Mouse (Mus musculus): ENCODE measurements around the gene Bpifb4.

The Bpifb4 gene

DNA sequence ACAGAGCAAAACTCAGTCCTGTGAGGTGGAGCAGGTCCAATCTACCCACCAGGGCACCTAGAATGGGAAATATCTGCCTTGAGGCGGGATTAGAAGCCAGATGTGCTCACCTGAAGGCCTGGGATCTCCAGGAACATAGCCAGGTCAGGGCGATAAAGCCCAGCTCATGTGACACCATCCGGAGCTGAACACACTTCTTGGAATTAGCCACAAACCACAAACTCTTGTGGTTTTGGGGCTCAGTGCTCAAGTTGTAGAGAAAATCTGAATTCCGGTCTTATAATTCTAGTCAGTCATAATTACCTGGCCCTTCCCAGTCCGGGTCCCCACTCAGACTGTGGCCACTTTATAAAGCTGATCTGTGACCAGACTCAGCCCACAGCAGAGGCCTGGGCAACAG lies at the start of gene Bpifb4:
Bpifb4 (plus strand) TSS at position 370 of the 400 bp plus-strand sequence.
- DNase-seq (ENCODE audit: low spot score) = no peak

DNA sequence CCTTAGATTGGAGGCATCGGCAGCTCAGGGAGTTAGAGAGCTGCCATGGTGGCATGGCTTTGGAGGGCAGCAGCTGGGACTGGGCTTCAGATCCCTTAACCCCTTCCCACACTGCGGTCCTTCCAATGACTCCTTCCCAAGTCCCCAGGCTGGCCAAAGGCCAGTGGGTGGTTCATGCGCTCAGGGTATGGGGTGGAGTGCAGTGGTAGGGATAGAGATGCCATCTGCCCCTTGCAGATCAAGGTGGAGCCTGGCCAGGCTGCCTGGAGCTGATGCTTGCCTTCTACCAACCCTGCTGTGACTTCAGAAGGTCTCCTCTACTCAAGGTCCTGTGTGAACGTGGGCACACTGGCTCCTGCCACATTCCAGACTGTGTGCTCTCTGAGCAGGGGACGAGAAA lies 38.9 kb upstream of the Bpifb4 start:
- DNase-seq (ENCODE audit: low spot score) = no peak

DNA sequence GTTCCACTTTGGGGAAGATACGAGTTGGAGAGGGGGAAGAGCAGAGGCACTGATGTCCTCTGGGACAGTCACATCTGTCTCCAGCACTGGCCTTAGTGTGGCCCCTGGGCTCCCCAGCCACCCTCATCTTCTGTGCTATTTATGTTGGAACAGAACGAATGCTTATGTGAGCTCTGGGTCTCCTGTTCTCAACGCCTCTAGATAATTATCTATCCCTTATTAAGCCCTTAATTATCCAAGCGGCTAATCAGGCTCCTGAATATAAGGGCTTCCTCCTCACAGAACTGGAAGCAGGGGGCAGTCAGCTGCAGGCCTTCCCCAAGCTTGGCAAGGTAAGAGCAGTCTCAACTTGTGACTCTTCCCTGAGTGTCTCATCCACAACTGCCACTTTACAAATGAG lies 37.9 kb upstream of the Bpifb4 start, which contains the start of gene Bpifb6:
Bpifb6 (plus strand) TSS at position 301 of the 400 bp plus-strand sequence.
- DNase-seq (ENCODE audit: low spot score) = no peak

DNA sequence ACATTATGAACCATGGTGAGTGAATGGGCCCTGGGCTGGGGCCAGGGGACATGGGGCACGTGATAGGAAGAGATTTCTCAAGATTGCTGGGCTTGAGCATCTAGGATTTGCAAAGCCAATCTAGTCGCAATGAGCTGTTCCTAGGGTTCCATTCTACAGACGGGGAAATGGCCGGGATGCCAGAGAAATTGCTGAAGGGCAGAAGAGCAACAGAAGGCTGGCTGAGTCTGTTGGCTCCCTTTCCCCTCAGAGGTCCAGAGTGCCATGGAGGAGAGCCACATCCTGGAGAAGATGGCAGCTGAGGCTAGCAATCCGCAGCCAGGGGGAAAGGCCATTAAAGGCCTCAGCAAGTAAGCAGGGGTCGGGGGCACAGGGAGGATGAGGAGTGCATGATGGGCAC lies 35.3 kb upstream of the Bpifb4 start:
- DNase-seq (ENCODE audit: low spot score) = no peak

DNA sequence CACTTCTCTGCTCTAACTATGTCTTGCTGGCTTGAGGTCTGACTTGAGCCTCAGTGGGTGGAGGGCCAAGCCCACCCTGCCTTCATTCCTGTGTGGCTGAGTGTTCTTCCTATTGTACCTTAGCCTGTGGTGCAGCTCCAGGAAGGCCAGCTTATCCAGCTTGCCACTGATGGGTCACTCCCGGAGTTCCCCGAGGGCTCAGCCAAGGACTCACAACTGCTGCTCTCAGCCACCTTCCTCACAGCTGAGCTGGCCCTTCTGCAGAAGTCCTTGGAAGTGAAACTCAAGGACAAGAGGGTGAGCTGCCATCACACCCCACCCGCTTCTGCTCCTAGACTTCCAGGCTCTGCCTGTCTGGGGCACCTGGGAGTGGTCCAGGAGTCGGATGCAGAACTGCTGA lies 31.4 kb upstream of the Bpifb4 start:
- DNase-seq (ENCODE audit: low spot score) = no peak

DNA sequence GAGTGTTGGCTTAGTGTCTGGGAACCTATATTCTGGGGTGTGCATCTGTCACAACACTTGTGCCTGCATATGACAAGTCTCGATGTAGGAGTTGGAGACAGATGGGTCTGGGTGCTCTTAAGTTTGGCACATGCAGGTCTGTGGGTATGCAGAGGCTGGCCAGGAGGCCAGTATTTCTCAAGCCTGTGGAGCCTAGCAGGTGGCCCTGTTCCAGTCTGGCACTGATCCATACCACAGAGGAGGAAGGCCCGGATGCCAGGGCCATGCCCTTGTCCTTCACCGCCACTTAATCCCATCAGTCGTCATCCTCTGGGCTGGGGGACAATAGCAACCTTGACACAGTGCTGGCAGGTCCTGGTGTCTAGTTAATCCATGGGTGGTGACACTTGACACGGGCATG lies 23.9 kb upstream of the Bpifb4 start:
- no peak for DNase-seq (ENCODE audit: low spot score)

DNA sequence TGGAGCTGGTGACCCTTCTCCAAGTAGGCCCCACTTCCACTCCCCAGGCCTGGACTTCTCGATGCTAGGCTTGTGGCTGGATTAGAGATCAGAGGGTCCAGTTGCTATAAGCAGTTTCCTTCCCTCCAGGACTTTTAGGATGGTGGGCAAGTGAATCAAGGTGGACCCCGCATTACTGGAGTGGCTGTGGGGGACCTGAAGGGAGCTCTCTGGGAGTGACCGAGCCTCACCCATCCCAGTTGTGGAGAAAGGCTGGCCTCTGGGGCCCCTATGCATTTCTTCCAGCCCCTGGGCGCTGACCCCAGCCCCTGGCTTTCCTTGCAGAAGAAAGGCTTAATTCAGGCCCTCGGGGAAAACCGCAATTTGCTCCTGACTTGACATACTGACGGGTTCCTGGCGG lies 20.1 kb upstream of the Bpifb4 start, which contains the start of gene Bpifb3:
Bpifb3 (plus strand) TSS at position 301 of the 400 bp plus-strand sequence.
- no peak for DNase-seq (ENCODE audit: low spot score)

DNA sequence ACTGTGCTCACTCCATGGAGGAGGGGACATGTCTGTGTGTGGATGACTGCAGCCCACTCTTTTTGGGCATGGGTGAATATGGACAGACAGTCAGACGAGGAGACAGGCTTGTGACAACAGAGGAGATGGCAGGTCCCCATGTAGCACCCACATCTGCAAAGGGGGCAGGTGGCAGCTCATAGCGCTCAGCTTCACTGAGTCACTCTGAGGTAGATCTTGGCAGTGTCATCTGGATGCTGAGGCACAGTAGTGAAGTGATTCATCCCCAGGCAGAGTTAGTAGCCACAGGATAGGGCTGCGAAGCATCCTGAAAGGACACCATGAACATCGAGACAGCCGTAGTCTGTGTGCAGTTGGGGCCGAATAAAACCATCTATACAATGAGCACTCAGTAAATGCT lies 16.8 kb upstream of the Bpifb4 start:
- DNase-seq (ENCODE audit: low spot score) = no peak

DNA sequence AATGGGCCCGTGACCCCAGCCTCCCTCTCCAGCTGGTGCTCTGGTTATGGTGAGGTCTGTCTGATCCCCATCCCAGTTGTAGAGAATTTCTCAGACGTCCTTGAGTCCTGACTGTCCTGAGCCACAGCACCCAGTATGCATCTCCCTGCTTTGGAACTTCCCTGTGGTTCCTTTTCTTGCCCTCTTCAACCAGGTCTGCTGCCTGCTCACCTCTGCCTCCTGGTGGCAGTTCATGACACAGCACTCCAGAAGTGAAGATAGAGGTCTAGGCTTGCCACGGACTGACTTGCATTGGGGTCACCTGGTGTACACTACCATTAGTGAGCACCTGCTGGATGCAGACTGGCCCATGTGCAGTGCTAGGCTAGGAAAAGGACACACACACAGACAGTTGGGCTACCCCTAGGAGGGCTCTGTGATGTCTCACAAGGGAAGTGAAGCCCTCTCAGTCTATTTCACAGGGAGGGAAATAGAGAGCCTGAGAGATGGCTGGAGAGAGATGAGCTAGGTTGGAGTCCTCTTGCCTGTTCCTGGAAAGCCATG lies 8.1 kb upstream of the Bpifb4 start:
- DNase-seq (ENCODE audit: low spot score) = peak; percentile 36

DNA sequence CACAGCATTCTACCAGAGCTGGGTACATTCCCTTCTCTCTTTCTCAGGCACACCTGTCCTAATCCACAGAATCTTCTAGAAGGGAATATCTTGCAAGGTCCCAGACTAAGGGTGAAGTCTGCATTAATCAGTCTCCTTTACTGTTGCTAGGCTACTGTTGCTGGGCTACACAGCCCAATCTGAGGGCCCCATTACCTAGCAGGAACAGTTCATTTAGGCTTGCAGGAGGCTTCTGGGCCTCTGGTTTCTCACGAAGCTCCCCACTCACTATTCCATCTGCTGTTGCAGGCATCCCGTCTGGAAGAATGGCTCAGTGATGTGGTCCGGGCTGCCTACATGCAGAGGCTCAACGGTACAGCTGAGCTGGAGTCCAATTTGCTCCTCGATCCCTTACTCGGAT lies 6.9 kb upstream of the Bpifb4 start:
- no peak for DNase-seq (ENCODE audit: low spot score)

DNA sequence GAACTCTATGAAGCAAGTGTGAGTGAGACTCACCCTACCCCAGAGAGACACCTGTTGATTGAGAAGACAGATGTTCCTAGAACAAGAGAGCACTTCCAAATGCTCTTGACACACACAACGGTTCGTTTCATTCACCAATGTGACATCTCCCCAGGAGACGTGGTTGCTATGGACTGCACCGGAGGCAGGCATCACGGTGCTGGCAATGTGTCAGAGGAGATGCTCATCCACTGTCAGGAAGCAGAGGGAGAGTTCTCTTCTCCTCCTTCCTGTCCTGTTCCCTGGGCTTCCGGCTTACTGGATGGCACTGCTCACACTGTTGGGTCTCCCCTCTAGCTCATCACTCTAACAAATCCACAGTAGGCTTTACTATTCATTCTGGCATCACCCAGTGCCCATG lies 4.7 kb upstream of the Bpifb4 start:
- no peak for DNase-seq (ENCODE audit: low spot score)

DNA sequence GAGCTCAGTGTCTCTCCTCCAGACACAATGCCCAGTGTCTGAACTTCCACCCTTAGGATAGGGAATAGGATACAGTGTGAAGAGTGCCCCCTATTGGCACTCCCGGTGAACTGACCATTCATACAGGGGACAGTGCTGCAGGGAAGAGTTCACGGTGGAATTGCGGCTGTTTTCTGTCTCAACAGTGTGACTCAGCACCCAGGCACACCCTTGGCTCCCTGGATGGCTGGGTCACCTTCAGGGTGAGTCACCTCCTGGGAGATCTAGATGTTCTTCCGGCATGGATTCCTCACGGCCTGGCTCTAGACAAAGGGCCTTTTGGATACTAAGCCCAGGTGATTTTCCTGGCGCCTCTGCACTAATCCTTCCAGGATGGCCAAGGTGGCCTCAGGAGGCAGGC lies 2.7 kb upstream of the Bpifb4 start:
- DNase-seq (ENCODE audit: low spot score) = no peak

DNA sequence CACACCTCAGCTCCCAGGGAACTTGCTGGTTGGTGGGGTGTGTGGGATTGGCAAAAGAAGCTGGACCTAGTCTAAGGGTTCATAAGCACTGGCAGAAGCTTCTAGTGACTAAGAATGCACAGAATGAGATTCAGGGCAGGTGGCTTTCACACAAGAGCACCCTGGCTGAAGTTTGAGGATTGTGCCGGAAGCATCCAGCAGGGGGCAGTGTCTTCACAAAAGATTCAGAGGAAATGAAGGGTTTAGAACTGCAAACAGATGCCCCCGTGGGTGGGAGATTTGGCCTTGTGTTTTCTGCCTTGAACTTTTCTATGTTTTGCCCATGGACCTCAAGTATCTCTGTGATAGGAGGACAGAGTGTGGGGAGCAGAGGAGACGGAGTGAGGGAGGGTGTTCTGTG lies 5.5 kb downstream of the Bpifb4 start:
- DNase-seq (ENCODE audit: low spot score) = peak; percentile 49

DNA sequence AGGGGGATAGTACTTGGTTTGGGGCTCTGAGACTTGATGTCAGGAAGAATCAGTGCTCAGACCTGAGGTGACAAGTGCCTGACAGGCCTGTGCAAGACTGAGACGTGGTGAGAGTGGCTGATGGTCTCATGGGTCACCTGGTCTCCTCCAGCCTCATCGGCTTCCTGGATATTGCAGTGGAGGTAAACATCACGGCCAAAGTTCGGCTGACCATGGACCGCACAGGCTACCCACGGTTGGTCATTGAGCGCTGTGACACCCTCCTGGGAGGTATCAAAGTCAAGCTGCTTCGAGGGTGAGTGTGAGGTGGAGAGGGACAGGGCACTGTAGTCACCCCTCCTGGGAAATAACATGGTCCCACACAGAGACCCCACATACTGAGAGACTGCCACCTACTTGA lies 6.6 kb downstream of the Bpifb4 start:
- no peak for DNase-seq (ENCODE audit: low spot score)

DNA sequence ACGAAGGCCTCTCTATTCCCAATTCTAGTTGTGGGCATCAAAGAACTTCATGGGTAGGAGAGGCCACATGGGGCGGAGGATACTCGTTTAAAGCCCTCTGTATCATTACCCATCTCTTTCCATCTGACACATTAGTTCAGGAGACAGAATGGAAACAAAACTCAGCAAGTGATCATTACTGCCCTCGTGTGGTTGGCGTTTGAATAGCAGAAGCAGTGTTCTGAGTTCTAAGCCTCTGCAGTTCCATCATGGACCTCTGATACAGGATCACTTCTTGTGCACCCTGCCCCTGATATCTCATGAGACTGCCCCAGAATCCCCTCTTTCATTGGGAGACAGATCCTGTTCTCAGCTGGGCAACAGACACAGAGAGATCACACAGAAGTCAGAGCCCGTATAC lies 14.9 kb downstream of the Bpifb4 start:
- DNase-seq (ENCODE audit: low spot score) = no peak

DNA sequence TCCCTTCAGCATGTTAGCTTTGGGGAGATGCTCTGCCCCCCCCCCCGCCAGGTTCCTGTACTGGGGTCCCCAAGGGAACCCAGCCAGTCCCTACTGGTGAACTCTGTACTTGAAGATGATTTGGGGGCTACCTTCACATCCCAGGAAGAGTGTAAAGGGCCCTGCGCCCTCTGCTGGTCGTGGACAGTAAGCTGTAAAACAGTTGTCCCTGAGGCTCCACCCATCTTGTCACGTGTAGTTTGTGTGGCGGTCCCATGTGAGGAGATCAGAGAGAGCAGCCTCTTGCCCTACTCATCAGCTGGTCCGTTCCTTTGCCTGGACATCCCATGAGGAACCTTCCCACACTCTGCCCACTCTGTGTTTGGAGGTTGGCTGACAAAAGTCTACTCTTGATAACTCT lies 15.8 kb downstream of the Bpifb4 start:
- no peak for DNase-seq (ENCODE audit: low spot score)

DNA sequence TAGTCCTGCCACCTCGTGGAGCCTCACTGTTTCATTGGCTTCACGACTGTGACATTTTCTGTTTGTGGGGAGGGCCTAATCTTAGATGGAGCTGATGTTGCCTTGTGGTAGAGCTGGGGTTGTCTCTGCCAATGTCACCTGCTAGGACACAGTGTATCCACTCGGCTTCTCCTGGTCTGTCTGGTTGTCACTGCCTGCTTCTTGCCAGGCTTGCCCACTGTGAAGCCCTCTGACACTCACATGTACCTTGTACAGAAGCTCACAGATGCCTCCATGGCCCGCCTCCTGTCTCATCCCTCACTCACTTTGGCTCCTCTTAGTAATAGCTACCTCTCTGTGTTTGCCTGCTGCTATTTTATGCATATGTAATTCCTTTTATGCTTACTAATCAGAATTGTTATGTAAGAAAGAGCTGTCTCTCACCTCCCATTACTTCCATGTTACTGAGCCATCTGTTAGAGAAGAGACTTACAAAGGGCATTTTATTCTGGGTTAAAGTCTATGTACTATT lies 24.9 kb downstream of the Bpifb4 start:
- DNase-seq (ENCODE audit: low spot score) = no peak

DNA sequence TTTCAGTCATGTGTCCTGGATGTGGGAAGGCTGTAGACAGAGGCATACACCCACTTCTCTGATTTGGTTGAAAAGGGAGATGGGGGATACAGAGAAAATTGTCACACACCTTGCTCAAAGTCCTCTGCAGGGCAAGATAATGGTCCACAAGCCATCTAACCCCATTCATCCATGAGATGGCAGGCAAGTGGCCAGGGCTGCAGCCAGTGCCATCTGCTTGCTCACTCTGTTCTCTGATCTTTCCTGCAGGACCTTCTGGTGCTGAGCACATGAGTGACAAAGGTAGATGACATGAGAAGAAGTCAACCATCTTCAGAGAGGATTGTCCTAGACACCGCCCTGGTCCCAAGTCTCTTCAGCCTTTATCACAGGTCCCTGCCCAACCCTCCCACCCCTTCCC lies 25.3 kb downstream of the Bpifb4 start:
- no peak for DNase-seq (ENCODE audit: low spot score)

DNA sequence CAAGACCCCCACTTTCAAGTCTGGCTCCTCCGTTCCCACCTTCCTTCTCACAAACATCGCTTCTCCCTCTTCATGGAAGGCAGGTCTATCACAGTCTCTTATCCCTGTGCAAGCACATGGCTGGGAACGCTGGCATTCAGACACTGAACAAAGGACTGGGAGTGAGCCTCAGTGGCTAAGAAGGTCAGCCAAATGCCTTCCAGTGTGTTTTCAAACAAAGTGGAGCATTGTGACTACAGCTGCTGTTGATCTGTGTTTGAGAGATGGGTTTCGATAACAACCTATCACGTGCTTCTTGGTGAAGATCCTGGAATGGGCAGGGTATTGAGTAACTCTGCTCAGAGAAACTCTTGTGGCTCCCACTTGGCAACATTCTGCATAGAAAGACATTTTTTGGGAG lies 32.2 kb downstream of the Bpifb4 start:
- DNase-seq (ENCODE audit: low spot score) = peak; percentile 21

DNA sequence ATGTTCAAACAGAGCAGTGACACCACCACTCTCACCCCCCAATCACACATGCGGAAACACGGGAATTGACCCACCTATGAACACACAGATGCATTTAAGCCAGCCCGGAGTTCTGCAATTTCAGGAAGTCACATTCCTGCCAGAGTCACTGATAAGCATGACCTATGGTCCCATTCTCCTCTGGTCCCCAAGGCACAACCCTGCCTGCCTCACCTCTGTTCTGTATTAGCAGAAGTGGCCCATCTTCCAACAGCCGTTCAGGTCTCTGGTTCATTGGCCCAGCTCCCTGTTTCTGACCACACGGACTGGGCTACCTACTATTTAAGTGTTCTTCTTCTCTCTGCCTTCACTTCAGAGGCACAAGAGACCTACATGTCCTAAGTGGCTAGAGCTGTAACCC lies 36.6 kb downstream of the Bpifb4 start, which contains the start of gene Bpifa6:
Bpifa6 (plus strand) TSS at position 364 of the 400 bp plus-strand sequence.
- no peak for DNase-seq (ENCODE audit: low spot score)

DNA sequence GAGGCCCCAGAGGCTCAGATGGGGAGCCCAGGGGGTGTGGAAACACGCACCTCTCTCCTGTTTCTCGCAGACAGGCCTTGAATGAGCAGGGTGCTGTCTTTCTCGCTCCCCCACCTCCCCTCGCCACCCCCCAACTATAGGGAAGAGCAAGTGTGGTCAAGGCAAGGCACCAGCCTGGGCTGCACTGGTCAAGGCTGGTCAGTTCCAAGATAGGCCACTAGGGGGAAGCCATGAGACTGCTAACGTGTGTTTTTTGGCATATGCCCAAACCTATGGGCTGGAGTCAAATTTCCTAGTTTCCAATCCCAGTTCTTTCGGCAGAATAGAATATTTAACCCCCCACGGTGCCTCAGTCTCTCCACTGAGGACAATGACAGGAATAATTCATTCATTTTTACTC lies 57.8 kb downstream of the Bpifb4 start:
- peak; percentile 50 for DNase-seq (ENCODE audit: low spot score)

DNA sequence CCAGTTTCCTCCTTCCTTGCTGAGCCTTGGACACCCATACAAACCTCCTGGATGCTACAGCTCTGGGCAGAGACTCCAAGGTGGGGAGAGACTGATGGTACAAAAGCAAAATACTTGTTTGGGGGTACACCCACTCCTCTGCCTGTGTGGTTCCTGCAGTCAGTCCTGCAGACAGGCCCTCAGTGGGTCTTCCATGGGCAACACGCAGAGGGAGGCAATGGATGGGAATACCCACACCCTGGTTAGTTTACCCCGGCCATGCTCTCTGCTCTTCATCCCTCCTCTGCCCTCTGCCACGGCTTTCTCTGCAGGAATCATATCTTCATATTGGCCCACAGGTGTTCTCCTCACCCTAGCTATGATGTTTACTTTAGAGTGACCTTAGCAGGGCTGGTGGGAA lies 62.5 kb downstream of the Bpifb4 start:
- no peak for DNase-seq (ENCODE audit: low spot score)

DNA sequence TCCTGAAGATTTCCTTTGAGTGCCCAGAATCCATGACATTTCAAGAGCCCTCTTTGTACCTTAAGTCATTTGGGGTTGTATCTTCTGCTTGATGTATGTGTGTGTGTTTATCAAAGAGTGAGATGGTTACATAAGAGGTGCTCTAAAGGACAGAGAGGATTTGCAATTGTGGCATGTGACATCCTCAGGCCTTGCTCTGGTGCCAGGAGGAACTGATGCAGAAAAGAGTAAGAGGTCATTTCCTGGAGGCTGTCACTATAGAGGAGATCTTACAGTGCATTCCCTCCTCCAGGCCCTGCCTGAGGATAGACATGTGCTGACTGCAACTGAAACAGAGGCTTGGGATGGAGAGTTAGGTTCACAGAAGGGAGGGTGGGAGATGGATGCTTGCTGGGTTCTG lies 63.0 kb downstream of the Bpifb4 start:
- no peak for DNase-seq (ENCODE audit: low spot score)

DNA sequence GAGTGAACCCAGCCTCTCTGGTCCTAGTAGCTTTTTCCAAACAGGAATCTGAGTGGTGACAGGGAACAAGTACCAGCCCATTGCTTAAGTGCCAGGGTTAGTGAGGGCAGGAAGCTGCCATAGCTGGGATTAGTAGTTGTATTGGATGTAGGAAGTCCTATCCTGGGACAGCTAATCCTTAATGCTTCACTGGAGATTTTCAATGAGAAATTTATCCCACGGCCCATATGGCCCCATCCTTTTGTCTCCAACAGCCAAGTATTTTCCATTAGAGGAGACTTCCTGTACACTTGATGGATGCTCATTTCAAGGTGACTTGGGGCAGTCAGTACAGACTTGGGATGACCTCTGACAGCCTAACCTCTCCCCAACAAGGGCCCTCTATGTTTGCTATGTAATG lies 66.4 kb downstream of the Bpifb4 start:
- no peak for DNase-seq (ENCODE audit: low spot score)
